Mouse (Mus musculus): ENCODE results near the gene Fn3k. TPM values are rescaled to one million over a fixed set of nuclear protein-coding genes. Genes with fewer than 3 reads are reported as not detected.

Fn3k gene
- total and polyA plus RNA-seq, 2 experiments from 2014 or later: 4.5 to 5.4 TPM

DNA sequence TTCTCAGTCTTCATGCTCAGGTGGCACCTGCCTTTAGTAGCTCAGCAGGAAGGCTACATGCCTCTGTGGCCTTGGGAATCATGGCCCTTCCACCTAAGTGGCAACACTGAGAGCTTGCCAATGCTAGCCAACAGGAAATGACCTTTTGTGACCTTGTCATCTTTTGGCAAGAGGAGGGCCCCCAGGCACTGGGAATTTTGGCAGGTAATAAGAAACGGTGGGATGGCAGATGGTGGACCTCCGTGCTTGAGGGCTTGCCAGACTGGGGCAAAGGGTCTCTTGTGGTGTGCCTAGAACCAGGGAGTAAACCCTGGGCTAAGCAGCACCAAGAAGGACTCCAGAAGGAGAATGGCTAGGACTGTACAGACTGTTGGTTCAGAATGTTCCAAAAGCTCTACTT lies 7.4 kb downstream of the Fn3k start:
- TF ChIP-seq CTCF (IDR thresholded peaks at IDR 0.05; ENCODE audit: low read depth): no peak
- 73% methylated on average over 2 of the region's 2 CpGs for WGBS

DNA sequence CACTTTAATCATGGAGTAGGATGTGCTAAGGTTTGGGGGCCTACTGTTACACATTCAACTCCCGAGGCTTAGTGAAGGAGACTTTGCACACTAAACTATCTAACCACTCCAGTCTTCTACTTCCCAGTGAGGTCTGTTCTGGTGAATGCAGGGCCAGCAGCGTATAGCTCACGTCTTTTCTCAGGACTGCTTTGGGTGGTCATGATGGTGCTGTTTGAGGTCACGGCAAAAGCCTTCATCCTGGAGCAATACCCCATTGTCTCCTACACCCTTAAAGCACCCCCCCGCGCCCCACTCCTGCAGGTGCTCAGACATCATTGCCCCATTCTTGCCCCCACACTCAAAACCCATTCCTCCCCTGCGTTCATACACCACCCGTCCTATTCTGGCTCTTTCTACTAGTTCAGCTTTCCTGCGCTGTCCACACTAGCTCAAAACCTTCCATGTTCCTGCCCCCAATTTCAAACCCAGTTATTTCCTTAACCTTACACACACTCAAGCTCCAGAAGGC lies 16.6 kb downstream of the Fn3k start:
- peak overlapping the region; percentile 78 for H3K4me2 ChIP-seq (ENCODE audit: low read depth, low read length)
- no peaks in the 10 kb centered on the region for H3K9me3 ChIP-seq (ENCODE audit: low read length)
- ATAC-seq: no peak; the same call in none of the 2 replicates
- H3K36me3 ChIP-seq (ENCODE audit: insufficient read depth, low read length): no peaks in the 10 kb centered on the region
- H3K27me3 ChIP-seq (ENCODE audit: insufficient read depth, low read length): no peaks in the 10 kb centered on the region
- H3K9ac ChIP-seq (replicated peaks; ENCODE audit: low read length): peak overlapping the region; percentile 75
- H3K27ac ChIP-seq: peak overlapping the region; percentile 77
- no peak for DNase-seq (ENCODE audit: low spot score)
- H3K4me1 ChIP-seq (ENCODE audit: insufficient read depth, low read length): peaks cover 11% of the 10 kb centered on the region; the same call in 1 of the 2 replicates
- WGBS: 13% methylated on average over 9 of the region's 9 CpGs
- no peak for TF ChIP-seq CTCF (IDR thresholded peaks at IDR 0.05; ENCODE audit: low read depth)
- H3K4me3 ChIP-seq (ENCODE audit: low read length): peak overlapping the region; percentile 84

More for the DNA sequence above, 7.4 kb downstream of the Fn3k start:
- H3K4me2 ChIP-seq (ENCODE audit: low read depth, low read length): no peak overlapping the region
- H3K4me3 ChIP-seq (ENCODE audit: low read length): no peak overlapping the region
- ATAC-seq (no peak), DNase-seq (ENCODE audit: low spot score) (no peak)
- no peaks in the 10 kb centered on the region for H3K9me3 ChIP-seq (ENCODE audit: low read length)
- H3K27me3 ChIP-seq (ENCODE audit: insufficient read depth, low read length): no peaks in the 10 kb centered on the region
- H3K9ac ChIP-seq (replicated peaks; ENCODE audit: low read length): no peak overlapping the region
- no peak overlapping the region for H3K27ac ChIP-seq
- no peaks in the 10 kb centered on the region for H3K36me3 ChIP-seq (ENCODE audit: insufficient read depth, low read length)
- H3K4me1 ChIP-seq (ENCODE audit: insufficient read depth, low read length): no peaks in the 10 kb centered on the region

DNA sequence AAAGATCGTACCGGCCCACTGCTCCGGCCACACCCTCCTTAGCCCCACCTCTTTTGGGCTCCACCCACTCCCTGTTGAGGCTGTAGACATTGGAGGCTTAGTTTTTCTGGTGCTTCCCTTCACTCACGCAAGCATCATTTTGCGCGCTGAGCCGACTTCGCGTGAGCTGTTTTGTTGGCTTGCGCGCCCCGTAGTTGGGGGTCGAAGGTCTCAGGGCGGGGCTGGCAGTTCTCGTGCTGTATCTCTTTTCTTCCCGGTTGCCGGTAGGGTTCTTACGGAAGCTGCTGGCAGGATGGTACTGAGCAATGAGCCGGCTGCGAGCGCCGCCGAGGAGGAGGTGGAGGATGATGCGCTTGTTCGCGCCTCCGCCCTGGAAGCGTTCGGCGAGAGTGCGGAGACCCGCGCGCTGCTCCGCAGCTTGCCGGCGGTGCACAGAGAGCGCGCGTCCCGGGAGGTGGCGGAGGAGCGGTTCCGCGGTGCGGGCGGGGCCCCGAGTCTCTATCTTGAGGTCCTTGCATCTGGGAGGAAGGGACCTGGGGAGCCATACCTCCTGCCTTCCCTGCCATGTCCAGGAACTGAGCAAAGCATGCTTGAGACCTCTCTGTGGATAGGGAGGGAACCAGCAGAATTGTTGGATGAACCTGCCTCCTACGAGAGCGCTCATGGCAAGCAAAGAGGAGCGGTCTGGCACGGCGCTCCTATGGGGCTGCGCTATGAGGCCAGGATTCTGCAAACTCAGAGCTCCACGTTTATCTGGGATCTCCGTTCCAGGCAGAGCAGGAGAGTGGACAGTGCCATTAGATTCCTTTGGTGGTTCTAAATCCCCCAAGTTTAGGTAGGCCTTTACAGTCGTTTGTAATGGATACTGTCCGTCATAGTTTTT lies 17.3 kb downstream of the Fn3k start, which contains the start of gene Tbcd:
Gene Tbcd, plus strand, starts transcription at position 197 of the 883 bp plus-strand sequence.
- ATAC-seq (peak; percentile 95), DNase-seq (ENCODE audit: low spot score) (peak; percentile 96)
- Histone ChIP-seq H3K9me3 (ENCODE audit: low read length) (no peaks in the 10 kb centered on the region), H3K4me2 (ENCODE audit: low read depth, low read length) (peak within 1 kb of the TSS; percentile 78), H3K4me1 (ENCODE audit: insufficient read depth, low read length) (peaks cover 11% of the 10 kb centered on the region; the same call in 1 of the 2 replicates), H3K27ac (peak within 1 kb of the TSS; percentile 77), H3K36me3 (ENCODE audit: insufficient read depth, low read length) (no peaks in the 10 kb centered on the region), H3K27me3 (ENCODE audit: insufficient read depth, low read length) (no peaks in the 10 kb centered on the region), H3K9ac (replicated peaks; ENCODE audit: low read length) (peak within 1 kb of the TSS; percentile 75), H3K4me3 (ENCODE audit: low read length) (peak within 1 kb of the TSS; percentile 84)
- WGBS: under 1% methylated on average over 58 of the region's 58 CpGs
- peak; percentile 40 for TF ChIP-seq CTCF (IDR thresholded peaks at IDR 0.05; ENCODE audit: low read depth)

DNA sequence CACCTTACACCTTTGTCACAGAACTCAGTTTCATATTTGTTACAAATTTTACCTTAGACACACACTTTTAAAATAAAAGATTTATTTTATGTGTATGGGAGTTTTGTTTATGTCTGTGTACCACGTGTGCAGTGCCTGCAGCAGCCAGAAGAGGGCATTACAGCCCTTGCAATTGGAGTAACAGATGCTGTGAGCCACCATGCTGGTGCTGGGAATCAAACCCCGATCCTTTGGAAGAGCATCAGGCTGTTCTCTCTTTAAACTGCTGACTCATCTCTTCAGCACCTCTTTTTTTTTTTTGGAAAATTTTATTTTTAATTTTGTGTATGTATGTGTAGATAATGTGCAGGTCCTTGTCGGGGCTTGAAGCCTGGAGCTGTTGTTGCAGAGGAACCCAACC lies 23.2 kb downstream of the Fn3k start:
- Histone ChIP-seq H3K4me3 (ENCODE audit: low read length) (no peak overlapping the region), H3K27me3 (ENCODE audit: insufficient read depth, low read length) (no peaks in the 10 kb centered on the region), H3K9me3 (ENCODE audit: low read length) (no peaks in the 10 kb centered on the region), H3K36me3 (ENCODE audit: insufficient read depth, low read length) (peaks cover 32% of the 10 kb centered on the region), H3K9ac (replicated peaks; ENCODE audit: low read length) (no peak overlapping the region), H3K4me2 (ENCODE audit: low read depth, low read length) (no peak overlapping the region), H3K27ac (no peak overlapping the region), H3K4me1 (ENCODE audit: insufficient read depth, low read length) (peaks cover 6% of the 10 kb centered on the region; the same call in 1 of the 2 replicates)
- WGBS: 91% methylated on average over 3 of the region's 3 CpGs
- no peak for ATAC-seq
- DNase-seq (ENCODE audit: low spot score): no peak
- TF ChIP-seq CTCF (IDR thresholded peaks at IDR 0.05; ENCODE audit: low read depth): no peak; the same call in 1 of the 2 replicates

DNA sequence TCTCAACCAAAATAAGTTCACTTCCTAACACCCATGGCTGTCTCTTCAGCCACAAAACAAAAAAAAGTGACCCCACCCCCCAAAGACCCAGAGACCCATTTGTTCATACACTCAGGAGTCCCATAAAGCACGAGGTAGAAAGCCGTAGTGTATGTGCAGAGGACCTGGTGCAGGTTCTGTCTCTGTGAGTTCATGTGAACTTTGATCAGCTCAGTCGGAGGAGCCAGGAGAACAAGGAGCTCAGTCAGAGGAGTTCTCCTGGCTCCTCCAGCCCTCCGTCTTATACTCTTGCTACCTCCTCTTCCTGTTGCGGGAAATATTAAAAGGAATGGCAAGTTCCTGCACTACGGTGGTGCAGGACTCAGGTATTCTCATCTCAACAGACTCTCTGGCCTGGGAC lies 32.7 kb downstream of the Fn3k start:
- Histone ChIP-seq H3K4me3 (ENCODE audit: low read length) (no peak overlapping the region), H3K9me3 (ENCODE audit: low read length) (no peaks in the 10 kb centered on the region), H3K36me3 (ENCODE audit: insufficient read depth, low read length) (peaks cover 32% of the 10 kb centered on the region), H3K4me2 (ENCODE audit: low read depth, low read length) (no peak overlapping the region), H3K9ac (replicated peaks; ENCODE audit: low read length) (no peak overlapping the region), H3K27ac (no peak overlapping the region), H3K4me1 (ENCODE audit: insufficient read depth, low read length) (no peaks in the 10 kb centered on the region), H3K27me3 (ENCODE audit: insufficient read depth, low read length) (no peaks in the 10 kb centered on the region)
- DNase-seq (ENCODE audit: low spot score): no peak
- 90% methylated on average over 6 of the region's 6 CpGs for whole genome bisulfite sequencing
- ATAC-seq: no peak
- no peak for TF ChIP-seq CTCF (IDR thresholded peaks at IDR 0.05; ENCODE audit: low read depth)

DNA sequence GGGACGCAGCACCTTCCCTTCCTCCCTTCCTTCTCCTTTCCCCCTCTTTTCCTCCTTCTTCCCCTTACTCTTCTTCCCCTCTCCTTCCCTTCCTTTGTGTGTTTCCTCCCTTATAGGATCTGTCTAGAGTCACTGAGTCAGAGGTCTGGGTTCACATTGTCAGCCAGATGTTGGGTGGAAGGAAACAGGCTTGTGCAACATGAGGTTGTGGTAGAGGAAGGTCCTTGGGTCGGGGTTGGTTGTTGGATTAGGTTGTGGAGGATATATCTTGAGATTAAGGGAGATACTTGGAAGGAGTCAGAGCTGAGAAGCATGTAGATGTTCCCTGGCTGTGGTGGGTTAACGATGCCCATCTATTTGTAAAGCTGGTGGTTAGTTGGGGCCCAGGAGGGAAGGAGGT lies 40.1 kb downstream of the Fn3k start:
- Histone ChIP-seq H3K4me3 (ENCODE audit: low read length) (no peak overlapping the region), H3K9ac (replicated peaks; ENCODE audit: low read length) (no peak overlapping the region), H3K27ac (no peak overlapping the region), H3K36me3 (ENCODE audit: insufficient read depth, low read length) (peaks cover 4% of the 10 kb centered on the region; the same call in 1 of the 2 replicates), H3K27me3 (ENCODE audit: insufficient read depth, low read length) (no peaks in the 10 kb centered on the region), H3K9me3 (ENCODE audit: low read length) (no peaks in the 10 kb centered on the region), H3K4me1 (ENCODE audit: insufficient read depth, low read length) (no peaks in the 10 kb centered on the region), H3K4me2 (ENCODE audit: low read depth, low read length) (no peak overlapping the region)
- no peak for ATAC-seq
- TF ChIP-seq CTCF (IDR thresholded peaks at IDR 0.05; ENCODE audit: low read depth): no peak
- no peak for DNase-seq (ENCODE audit: low spot score)
- 84% methylated on average over 3 of the region's 3 CpGs for WGBS

Measured in hindbrain, postnatal 0 days (tissue).